Mouse (Mus musculus) megakaryocyte, adult 5-6 weeks (primary cell): ENCODE data around the gene Olfr543. TPM values are rescaled to one million over a fixed set of nuclear protein-coding genes. Genes with fewer than 3 reads are reported as not detected.
"Not testable (repeated sequence)": the region's sequence is repeated elsewhere in the genome, so short reads cannot be mapped to it uniquely, and the experiment has no call there.

Source experiments
- ATAC-seq: 2 replicates; pipeline ENCODE4 v1.8.0; 2016; ENCODE audit warnings: mild to moderate bottlenecking, inconsistent platforms; ENCODE audit not compliant: poor library complexity, severe bottlenecking
- total RNA-seq, 2 experiments: library from RNA; stranded (forward) in 1 of 2; stranded (reverse) in 1 of 2; fragments of 153-499, 151-499 nt in 1 of 2; fragments of 221-1000, 200-1000 nt in 1 of 2; gene quantifications; 2 replicates each; pipeline versions ENCODE4 v1.2.3 to v1.2.4; 2015 to 2017

Gene Olfr543
- total RNA-seq (2015) (not detected in 2 replicates), total RNA-seq (2017) (not detected in 2 replicates)

DNA sequence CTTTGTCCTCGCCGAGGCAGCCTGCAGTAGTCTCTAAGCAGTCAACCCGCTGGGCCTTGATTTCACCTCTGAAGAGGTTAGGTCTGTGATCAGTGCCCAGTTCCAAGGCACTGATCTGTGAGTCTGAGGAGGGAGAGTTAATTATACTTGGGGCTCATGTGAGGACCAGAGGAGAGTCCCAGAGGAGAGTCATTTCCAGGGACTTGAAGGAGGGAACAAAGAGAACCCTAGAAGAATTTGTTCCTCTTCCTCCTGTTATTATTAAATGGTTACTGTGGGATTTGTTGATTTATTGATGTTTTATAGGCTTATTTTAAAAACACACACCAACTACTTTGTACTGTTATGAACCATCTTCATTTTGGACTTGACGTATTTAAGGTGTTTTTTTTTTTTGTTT lies at the start of gene Olfr543:
TSS of gene Olfr543 (minus strand) at position 101 of the 400 bp plus-strand sequence.
- ATAC-seq: no peak

GRCm38 (mm10) chr7:102529052-102529451 lies 47.6 kb upstream of the Olfr543 start:
- no peak for ATAC-seq

GRCm38 (mm10) chr7:102517051-102517335 lies 35.5 kb upstream of the Olfr543 start:
- ATAC-seq: no peak

- no peak for ATAC-seq
These were observed 35.0 kb upstream of the Olfr543 start for GRCm38 (mm10) chr7:102516261-102517050.

DNA sequence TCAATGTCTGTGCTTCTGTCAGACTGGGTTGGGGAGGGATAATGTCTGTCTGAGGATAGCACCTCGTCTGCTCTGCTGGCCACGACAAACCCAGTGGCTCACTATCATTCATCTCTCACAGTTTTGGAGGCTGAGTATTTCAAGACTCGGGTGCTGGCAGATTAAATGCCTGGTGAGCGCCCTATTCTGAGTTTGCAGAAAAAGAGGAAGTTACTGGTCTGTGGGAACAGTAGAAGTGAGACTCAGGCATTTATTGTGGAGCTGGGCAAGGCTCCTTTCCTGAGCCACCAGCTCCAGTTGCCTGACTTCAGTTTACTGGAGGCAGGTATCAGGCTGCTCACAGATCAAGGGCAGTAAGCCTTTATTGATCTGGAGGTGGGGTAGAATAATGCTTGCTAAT lies 32.7 kb upstream of the Olfr543 start:
- peak; percentile 56 for ATAC-seq

GRCm38 (mm10) chr7:102512814-102513435 lies 31.4 kb upstream of the Olfr543 start:
- peak; percentile 88 for ATAC-seq

DNA sequence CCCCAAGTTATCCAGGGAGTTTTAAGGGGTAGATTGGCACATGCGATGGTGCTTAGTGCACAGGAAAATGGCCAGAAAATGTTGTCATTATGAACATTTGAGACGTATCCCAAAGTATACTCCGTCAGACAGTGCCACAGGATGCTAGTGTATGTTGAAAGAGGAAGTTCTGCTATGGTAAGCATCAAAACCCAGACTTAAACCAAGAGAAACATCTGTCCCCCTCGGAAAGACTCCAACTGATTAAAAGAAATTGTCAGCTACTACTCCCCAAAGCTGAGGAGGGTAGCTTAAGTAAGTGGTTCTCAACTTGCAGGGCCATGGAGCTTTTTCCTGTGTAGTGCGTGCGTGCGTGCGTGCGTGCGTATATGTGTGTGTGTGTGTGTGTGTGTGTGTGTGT lies 30.4 kb upstream of the Olfr543 start:
- ATAC-seq: peak; percentile 38; the same call in 1 of the 2 replicates

DNA sequence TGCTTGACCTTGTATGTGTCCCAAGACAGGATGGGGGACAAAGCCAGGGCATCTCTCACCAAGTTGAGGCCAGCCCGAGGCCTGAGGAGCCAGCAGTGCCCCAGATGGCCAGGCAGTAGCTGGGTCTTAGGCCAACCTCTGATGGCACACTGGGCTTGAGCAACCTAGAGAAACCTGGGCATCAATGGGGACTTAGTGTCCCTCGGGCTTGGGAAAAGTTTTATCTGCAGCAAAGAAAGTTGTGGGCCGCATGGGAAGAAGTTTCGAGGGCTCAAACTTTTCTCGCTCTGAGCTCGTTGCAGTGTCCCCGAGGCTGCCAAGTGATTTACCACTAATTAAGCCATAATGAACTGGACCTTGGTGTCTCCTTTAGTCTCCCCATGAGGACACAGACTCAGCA lies 28.2 kb upstream of the Olfr543 start:
- no peak for ATAC-seq

- ATAC-seq: no peak
These were observed 27.2 kb upstream of the Olfr543 start for GRCm38 (mm10) chr7:102508666-102509065.

DNA sequence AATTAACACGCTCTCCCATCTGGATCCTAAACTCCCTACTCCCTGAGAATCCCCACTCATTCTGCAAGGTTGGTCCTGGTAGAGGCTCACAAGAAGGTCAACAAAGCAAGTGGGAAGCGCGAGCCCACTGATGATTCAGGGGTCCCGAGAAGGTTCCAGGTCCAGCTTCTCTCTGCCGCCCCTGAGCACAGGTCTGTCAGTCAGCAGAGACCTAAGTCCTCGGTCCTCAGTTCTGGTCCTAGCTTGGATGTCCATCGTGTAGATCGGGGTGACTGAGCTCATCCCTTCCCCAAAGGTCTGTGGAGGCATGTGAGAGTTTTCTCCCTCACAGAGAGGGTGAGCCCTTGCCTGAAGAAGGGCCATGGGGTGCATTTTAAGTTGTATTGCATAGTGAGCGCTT lies 26.6 kb upstream of the Olfr543 start:
- ATAC-seq: no peak

- ATAC-seq: peak; percentile 98
These were observed 25.4 kb upstream of the Olfr543 start for GRCm38 (mm10) chr7:102506848-102507247.

DNA sequence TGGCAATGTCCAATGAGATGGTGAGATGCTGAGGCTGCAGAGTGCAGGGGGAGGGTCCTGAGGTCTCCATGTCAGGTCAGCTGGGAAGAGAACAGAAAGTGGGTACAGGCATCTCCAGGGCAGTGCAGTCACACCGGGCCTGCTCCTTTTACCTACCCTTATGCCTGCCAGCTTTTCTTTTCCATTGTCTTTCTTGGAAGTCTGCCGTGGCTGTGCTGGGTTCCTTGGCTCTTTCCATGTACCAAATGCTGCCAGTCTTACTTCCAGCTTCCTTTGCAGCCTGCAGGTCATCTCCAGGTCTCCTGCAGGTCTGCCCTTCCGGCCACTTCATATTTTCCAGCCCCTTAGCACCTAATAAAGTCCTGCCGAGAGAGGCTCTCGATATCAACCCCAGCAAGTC lies 20.5 kb upstream of the Olfr543 start:
- no peak for ATAC-seq

GRCm38 (mm10) chr7:102499473-102499872 lies 18.0 kb upstream of the Olfr543 start, which contains the start of gene Olfr545:
Olfr545 (minus strand) TSS chr7:102499573.
- no peak for ATAC-seq

DNA sequence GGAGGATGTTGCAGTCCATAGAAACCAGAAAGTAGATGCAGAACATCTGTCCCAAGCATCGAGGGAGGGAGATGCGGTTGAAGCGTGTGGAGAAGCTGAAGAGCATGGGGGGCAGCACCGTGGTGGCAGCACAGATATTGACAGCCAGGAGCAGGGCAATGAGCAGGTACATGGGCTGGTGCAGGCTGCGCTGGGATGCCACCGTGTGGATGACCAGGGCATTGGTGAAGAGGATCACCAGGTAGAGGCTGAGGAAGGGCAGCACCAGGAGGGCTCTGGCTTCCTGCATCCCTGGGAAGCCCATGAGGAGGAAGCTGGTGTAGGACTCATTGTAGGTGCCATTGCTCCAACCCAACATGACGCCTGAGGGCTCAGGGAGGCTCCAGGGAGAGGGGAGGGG lies 12.9 kb upstream of the Olfr543 start:
- not testable (repeated sequence) for ATAC-seq

DNA sequence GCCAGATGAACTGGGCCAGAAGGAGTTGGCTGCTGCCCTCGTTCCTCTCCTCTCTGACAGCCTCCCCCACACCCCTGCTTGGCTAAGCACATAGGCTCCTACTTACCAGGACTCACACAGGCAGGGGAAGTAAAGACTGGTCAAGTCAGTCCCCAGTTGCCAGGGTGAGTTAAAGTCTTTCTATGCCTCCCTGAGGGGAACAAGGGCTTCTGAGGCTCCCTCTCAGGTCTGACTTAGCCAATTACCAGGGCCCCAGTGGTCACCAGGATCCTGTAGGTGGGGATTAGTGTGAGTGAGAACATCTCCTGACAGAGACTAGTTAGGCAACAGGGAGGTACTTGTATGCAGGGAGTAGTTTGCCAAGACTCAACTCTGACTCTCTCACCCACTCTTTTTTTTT lies 6.7 kb upstream of the Olfr543 start, which contains the start of gene Olfr544:
TSS of gene Olfr544 (minus strand) at position 153 of the 400 bp plus-strand sequence.
- ATAC-seq: no peak

DNA sequence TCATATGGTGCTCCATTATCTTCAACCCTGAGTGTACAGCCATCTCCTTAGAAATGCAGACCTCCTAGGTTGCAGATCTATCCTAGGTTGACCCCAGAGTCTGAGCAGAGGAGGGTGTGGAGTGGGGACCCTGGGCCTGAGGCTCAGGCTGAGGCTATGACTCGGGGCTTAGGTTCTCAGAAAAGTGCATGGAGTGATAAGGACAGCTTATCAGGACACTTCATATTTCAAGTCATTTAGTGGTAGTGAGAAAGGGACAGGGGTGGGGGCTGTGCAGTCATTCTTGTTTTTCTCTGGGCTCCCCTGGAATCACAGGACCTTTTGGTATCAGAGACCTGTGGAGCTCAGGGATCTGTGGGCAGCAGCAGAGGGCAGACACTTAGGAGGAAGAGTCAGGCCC lies 4.6 kb upstream of the Olfr543 start:
- no peak for ATAC-seq

- not testable (repeated sequence) for ATAC-seq
These were observed 3.3 kb upstream of the Olfr543 start for GRCm38 (mm10) chr7:102484766-102485165.

- no peak for ATAC-seq
These were observed 2.2 kb upstream of the Olfr543 start for GRCm38 (mm10) chr7:102483665-102484064.

DNA sequence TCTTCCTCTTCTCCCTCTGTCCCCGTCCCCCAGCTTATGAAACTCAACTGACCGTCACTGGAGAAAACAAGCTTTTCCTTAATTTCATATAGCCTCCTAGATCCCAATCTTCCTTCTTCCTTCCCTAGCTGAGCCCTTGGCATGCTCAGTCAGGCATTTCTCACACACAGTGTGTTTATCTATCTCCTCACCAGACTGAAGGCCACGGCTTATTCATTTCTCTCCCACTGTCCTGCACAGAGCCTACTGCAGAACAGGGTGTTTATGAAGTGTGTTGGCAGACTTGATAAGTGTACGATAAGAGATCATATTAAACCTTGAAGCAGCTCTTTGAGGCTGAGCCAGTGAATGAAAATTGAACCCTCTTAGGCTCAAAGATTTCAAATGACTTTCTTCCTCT lies 658 bp downstream of the Olfr543 start:
- ATAC-seq: no peak

DNA sequence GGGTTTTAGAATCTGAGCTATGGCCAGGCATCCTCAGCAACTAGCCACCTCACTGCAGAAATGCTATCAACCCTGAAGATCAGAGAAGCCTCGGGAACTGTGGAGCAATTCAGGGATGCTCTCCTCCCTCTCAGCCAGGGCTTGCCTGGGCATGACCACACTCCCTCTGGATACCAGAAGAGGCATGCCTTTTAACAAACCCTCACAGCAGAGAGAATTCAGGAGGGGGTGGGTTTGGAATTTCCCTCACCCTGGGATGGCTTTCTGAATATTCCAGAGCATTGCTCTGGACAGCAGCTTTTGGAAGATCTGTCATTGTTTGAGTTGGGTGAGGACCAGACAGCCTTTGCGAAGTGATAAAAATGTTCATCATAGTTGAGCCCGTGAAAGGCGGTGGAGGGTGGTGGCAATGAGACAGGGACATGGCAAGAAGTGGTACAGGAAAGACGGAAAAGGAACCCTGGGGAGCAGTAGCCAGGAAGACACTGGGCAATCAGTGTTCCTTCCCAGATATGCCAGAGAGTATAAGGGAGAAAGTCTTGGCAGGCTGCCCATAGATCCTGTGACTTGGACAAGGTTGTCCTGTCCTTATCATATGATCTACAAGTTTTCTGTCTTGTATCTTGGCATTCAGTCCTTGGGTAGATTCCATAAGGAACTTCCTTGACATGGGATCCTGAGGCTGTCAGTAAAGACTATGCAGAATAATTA lies 2.0 kb downstream of the Olfr543 start:
- no peak for ATAC-seq

GRCm38 (mm10) chr7:102478926-102479325 lies 2.6 kb downstream of the Olfr543 start:
- no peak for ATAC-seq

GRCm38 (mm10) chr7:102478425-102478824 lies 3.1 kb downstream of the Olfr543 start:
- no peak for ATAC-seq
